Mouse (Mus musculus): ENCODE results near the gene Ikzf1. TPM values are rescaled to one million over a fixed set of nuclear protein-coding genes. Genes with fewer than 3 reads are reported as not detected.

Gene Ikzf1
- polyA plus RNA-seq, 1 experiment: 0.48 TPM

DNA sequence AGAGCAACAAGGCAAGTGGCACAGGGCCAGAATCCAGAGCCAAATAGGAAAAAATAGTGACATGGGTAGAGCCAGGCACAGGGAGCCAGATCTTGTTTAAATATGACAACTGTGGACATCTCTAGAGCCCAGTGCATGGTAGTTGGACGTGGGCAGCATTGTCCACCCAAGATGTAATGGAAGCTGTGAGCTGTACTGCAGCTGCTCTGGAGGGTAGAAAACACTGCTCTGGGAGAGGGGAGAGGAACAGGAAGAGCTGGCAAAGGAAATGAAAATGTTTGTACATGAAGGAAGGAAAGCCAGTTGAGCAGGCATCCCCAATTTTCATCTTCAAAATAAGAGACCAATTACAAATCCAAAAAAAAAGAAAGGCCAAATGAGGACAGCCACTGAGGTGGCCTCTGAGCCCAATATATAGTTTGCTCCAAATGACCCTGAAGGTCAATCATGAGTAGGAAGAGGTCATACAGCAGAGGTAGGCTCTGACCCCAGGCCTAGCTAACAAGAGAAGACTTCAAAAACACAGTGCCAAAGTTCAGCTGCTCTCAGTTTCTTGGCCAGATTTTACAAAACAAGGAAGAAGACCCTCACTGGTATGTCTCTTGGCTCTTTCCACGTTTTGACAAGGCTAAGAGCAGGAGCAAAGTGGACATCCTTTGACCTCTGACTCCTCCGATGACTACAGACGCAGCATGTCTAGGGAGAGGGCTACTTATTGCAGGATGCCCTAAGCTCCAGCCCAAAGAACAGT, 91.4 kb downstream of the Ikzf1 start:
- Histone ChIP-seq H3K27me3 (ENCODE audit: control insufficient read depth, insufficient read depth, low read length) (no peaks in the 10 kb centered on the region), H3K4me3 (ENCODE audit: control insufficient read depth, low read depth, low read length) (no peak overlapping the region), H3K36me3 (ENCODE audit: control insufficient read depth, insufficient read depth, low read length) (no peaks in the 10 kb centered on the region), H3K27ac (ENCODE audit: control insufficient read depth, insufficient read depth, low read depth, low read length) (no peak overlapping the region), H3K4me1 (ENCODE audit: control insufficient read depth, insufficient read depth, low read length) (no peaks in the 10 kb centered on the region)
- TF ChIP-seq CTCF (IDR thresholded peaks at IDR 0.05; ENCODE audit: control insufficient read depth, insufficient read depth, insufficient replicate concordance, low read depth, low read length) (no peak), POLR2A (IDR thresholded peaks at IDR 0.05; ENCODE audit: control insufficient read depth, low read depth, low read length) (no peak)

GRCm38 (mm10) chr11:11776822-11777174, 92.0 kb downstream of the Ikzf1 start:
- Histone ChIP-seq H3K27ac (ENCODE audit: control insufficient read depth, insufficient read depth, low read depth, low read length) (no peak overlapping the region), H3K27me3 (ENCODE audit: control insufficient read depth, insufficient read depth, low read length) (no peaks in the 10 kb centered on the region), H3K4me3 (ENCODE audit: control insufficient read depth, low read depth, low read length) (no peak overlapping the region), H3K4me1 (ENCODE audit: control insufficient read depth, insufficient read depth, low read length) (no peaks in the 10 kb centered on the region), H3K36me3 (ENCODE audit: control insufficient read depth, insufficient read depth, low read length) (no peaks in the 10 kb centered on the region)
- TF ChIP-seq CTCF (IDR thresholded peaks at IDR 0.05; ENCODE audit: control insufficient read depth, insufficient read depth, insufficient replicate concordance, low read depth, low read length) (no peak), POLR2A (IDR thresholded peaks at IDR 0.05; ENCODE audit: control insufficient read depth, low read depth, low read length) (no peak)

DNA sequence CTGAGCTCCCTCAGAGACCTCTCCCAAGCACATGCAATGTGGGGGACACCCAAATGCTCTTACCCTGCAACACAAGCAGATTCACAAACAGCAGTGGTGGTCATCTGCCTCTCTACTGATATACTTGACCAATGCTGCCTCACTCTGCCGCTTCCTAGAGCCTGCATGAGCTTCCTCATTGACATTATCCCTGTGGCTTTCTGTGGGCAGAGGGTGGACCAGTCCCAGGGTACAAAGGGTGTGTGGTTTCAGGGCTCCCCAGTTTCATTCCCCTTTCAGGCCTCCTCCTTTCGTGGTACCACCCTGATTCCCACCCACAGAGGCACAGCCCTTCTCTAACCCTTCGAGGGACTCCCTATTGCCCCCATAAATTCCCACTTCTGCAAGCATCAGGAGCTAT, 92.4 kb downstream of the Ikzf1 start:
- H3K4me1 ChIP-seq (ENCODE audit: control insufficient read depth, insufficient read depth, low read length): no peaks in the 10 kb centered on the region
- no peak overlapping the region for H3K4me3 ChIP-seq (ENCODE audit: control insufficient read depth, low read depth, low read length)
- no peak overlapping the region for H3K27ac ChIP-seq (ENCODE audit: control insufficient read depth, insufficient read depth, low read depth, low read length)
- no peaks in the 10 kb centered on the region for H3K27me3 ChIP-seq (ENCODE audit: control insufficient read depth, insufficient read depth, low read length)
- H3K36me3 ChIP-seq (ENCODE audit: control insufficient read depth, insufficient read depth, low read length): no peaks in the 10 kb centered on the region
- TF ChIP-seq POLR2A (IDR thresholded peaks at IDR 0.05; ENCODE audit: control insufficient read depth, low read depth, low read length) (no peak), CTCF (IDR thresholded peaks at IDR 0.05; ENCODE audit: control insufficient read depth, insufficient read depth, insufficient replicate concordance, low read depth, low read length) (no peak)

- no peak overlapping the region for H3K4me3 ChIP-seq (ENCODE audit: control insufficient read depth, low read depth, low read length)
- H3K27me3 ChIP-seq (ENCODE audit: control insufficient read depth, insufficient read depth, low read length): no peaks in the 10 kb centered on the region
- H3K4me1 ChIP-seq (ENCODE audit: control insufficient read depth, insufficient read depth, low read length): no peaks in the 10 kb centered on the region
- H3K36me3 ChIP-seq (ENCODE audit: control insufficient read depth, insufficient read depth, low read length): no peaks in the 10 kb centered on the region
- no peak for TF ChIP-seq POLR2A (IDR thresholded peaks at IDR 0.05; ENCODE audit: control insufficient read depth, low read depth, low read length)
- no peak for TF ChIP-seq CTCF (IDR thresholded peaks at IDR 0.05; ENCODE audit: control insufficient read depth, insufficient read depth, insufficient replicate concordance, low read depth, low read length)
- H3K27ac ChIP-seq (ENCODE audit: control insufficient read depth, insufficient read depth, low read depth, low read length): no peak overlapping the region
Observed at GRCm38 (mm10) chr11:11777796-11778195, 93.0 kb downstream of the Ikzf1 start.

- Histone ChIP-seq H3K4me1 (ENCODE audit: control insufficient read depth, insufficient read depth, low read length) (no peaks in the 10 kb centered on the region), H3K4me3 (ENCODE audit: control insufficient read depth, low read depth, low read length) (no peak overlapping the region), H3K27me3 (ENCODE audit: control insufficient read depth, insufficient read depth, low read length) (no peaks in the 10 kb centered on the region), H3K36me3 (ENCODE audit: control insufficient read depth, insufficient read depth, low read length) (no peaks in the 10 kb centered on the region), H3K27ac (ENCODE audit: control insufficient read depth, insufficient read depth, low read depth, low read length) (no peak overlapping the region)
- no peak for TF ChIP-seq POLR2A (IDR thresholded peaks at IDR 0.05; ENCODE audit: control insufficient read depth, low read depth, low read length)
- no peak for TF ChIP-seq CTCF (IDR thresholded peaks at IDR 0.05; ENCODE audit: control insufficient read depth, insufficient read depth, insufficient replicate concordance, low read depth, low read length)
Observed at GRCm38 (mm10) chr11:11778345-11778744, 93.5 kb downstream of the Ikzf1 start.

DNA sequence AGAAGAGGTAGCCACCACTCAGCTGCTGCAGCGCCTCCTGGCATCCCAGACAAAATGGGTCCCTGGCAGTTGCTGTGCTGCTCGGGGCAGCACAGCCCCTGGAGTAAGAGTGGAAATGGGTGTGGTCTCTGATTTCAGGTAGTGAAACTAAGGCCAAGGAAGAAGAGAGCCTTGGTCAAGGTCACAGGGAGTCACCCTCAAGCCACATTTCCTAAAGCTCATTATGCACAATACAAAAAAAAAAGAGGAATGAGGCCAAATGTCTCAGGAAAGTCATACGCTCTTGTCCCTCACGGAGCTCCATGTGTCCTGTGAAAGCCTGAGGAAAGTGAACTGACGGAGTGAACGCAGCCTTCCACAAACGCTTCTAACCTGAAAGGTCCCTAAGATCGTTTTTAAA, 96.9 kb downstream of the Ikzf1 start:
- Histone ChIP-seq H3K27me3 (ENCODE audit: control insufficient read depth, insufficient read depth, low read length) (no peaks in the 10 kb centered on the region), H3K27ac (ENCODE audit: control insufficient read depth, insufficient read depth, low read depth, low read length) (no peak overlapping the region), H3K4me1 (ENCODE audit: control insufficient read depth, insufficient read depth, low read length) (no peaks in the 10 kb centered on the region), H3K36me3 (ENCODE audit: control insufficient read depth, insufficient read depth, low read length) (no peaks in the 10 kb centered on the region), H3K4me3 (ENCODE audit: control insufficient read depth, low read depth, low read length) (no peak overlapping the region)
- TF ChIP-seq CTCF (IDR thresholded peaks at IDR 0.05; ENCODE audit: control insufficient read depth, insufficient read depth, insufficient replicate concordance, low read depth, low read length): no peak
- TF ChIP-seq POLR2A (IDR thresholded peaks at IDR 0.05; ENCODE audit: control insufficient read depth, low read depth, low read length): no peak

GRCm38 (mm10) chr11:11785457-11785856, 100.7 kb downstream of the Ikzf1 start:
- Histone ChIP-seq H3K27ac (ENCODE audit: control insufficient read depth, insufficient read depth, low read depth, low read length) (no peak overlapping the region), H3K4me3 (ENCODE audit: control insufficient read depth, low read depth, low read length) (no peak overlapping the region), H3K27me3 (ENCODE audit: control insufficient read depth, insufficient read depth, low read length) (no peaks in the 10 kb centered on the region), H3K36me3 (ENCODE audit: control insufficient read depth, insufficient read depth, low read length) (no peaks in the 10 kb centered on the region), H3K4me1 (ENCODE audit: control insufficient read depth, insufficient read depth, low read length) (no peaks in the 10 kb centered on the region)
- TF ChIP-seq CTCF (IDR thresholded peaks at IDR 0.05; ENCODE audit: control insufficient read depth, insufficient read depth, insufficient replicate concordance, low read depth, low read length): no peak
- TF ChIP-seq POLR2A (IDR thresholded peaks at IDR 0.05; ENCODE audit: control insufficient read depth, low read depth, low read length): no peak

Measured in testis, adult 2 months (tissue).